Comparison of ENCODE assay signal across 18 mouse cellular contexts in genomic region chr2:71640251-71640650, GRCm38 (mm10).
"Had no signal": no experiment of that assay in that cellular context is flagged by ENCODE, and none has a peak within 500 bp of the region (broad histone marks: within the 10 kb centered on the region; RNA-seq: fewer than 3 reads in every experiment).

No protein-coding gene starts in this region.

- H3K27ac ChIP-seq: midbrain, embryonic 10.5 days; midbrain, embryonic 12.5 days; neural tube, embryonic 13.5 days; neural tube, embryonic 15.5 days had no signal

- H3K36me3 ChIP-seq: midbrain, embryonic 12.5 days; neural tube, embryonic 13.5 days; neural tube, embryonic 15.5 days had no signal

- H3K27me3 ChIP-seq: neural tube, embryonic 15.5 days had no signal

- DNase-seq: lung, adult 18-20 months; lung, embryonic 14.5 days; lung, postnatal 10 days; lung, postnatal 4 days; midbrain, embryonic 14.5 days; retina, postnatal 1 day; right cerebral cortex, adult 18-20 months; right cerebral cortex, postnatal 25 days; right cerebral cortex, postnatal 4 days; spleen, adult 18-20 months; thymus, adult 18-20 months; thymus, postnatal 14 days; thymus, postnatal 36 days had no signal

- H3K4me3 ChIP-seq: midbrain, embryonic 10.5 days; midbrain, embryonic 12.5 days; myocyte; neural tube, embryonic 13.5 days; neural tube, embryonic 15.5 days had no signal

- H3K9me3 ChIP-seq: neural tube, embryonic 15.5 days had no signal
